Mouse (Mus musculus): ENCODE measurements at regions not wholly inside any gene's neighbourhood (a gene's known extent, or its start where the extent isn't known, plus 50 kb on each side); places are given as distances from the start of the nearest gene placed in this dataset.

DNA sequence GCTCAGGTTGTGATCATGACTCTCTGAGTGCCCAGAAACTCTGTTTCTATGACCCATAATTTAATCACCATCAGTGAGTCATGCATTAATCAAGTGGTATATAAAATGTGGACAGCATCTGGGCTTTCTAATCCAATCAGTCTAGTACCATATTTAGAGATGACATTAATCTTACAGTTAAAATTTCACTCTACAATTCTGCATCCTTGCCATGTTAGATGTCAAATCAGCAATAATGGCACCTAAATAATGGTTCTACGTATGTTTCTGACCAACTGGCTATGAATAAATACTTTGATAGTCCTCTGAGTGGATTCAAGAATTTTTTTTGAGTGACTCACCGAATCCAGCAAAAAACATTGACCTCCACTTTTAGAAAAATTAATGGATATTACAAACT, 383.0 kb upstream of the Gm12666 start:
- DNase-seq (ENCODE audit: low spot score in 2 of 2) = no peak

DNA sequence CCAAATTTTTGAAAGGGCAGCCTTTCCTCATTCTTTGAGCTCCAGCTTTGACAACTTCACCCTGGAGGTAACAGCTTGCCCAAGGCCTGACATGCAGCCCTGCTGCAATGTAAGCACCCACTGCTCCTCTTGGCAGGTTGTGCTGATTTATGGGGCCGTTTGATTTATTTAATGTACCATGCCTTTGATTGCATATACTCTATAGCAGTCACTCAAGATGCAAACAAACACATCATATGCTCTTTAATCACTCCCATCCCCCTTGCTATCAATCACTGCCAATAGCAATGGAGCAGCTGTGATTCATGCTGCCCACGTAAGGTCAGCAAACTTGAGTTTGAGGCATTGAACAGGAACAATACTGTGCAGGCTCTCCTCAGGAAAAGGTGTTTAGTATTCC, 373.8 kb upstream of the Gm12666 start:
- no peak for DNase-seq (ENCODE audit: low spot score in 2 of 2)

DNA sequence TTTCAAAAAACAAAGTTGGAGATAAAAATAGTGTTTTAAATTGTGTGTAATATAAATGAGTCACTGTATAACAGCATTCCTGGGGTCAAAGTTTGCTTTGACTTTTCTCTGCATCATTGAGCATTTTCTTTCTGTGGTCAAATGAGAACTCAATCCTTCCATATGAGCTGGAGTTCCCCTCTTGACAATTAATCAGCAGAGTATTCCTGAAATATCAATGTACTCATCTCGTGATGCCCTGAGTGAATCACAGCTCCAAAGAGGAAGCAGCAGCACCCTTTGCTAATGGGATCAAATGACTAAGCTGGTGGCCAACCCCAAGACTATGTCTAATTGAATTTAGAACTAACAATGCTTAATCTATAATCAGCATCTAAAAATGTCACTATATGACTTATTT, 363.6 kb upstream of the Gm12666 start:
- DNase-seq (ENCODE audit: low spot score in 2 of 2) = no peak

DNA sequence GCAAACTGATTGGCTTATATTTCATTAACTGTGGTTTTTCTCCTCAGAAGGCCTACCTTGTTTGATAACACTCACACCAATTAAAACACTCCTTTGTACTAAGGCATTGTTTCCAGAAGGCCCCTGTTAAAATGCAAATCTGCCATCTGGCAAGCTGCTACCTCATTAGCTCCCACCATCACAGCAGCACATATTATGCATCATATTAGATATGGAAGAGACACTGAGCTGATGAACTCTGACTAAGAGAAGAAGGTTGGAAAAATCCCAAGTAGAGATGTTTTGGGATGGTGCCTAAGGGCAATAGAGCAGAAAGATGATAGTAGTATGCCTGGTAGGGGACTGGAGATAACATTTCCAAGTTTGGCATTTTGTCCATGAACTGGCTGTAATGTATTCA, 350.5 kb upstream of the Gm12666 start:
- peak in 1 of 2 experiments; percentile 15 for DNase-seq (ENCODE audit: low spot score in 2 of 2)

DNA sequence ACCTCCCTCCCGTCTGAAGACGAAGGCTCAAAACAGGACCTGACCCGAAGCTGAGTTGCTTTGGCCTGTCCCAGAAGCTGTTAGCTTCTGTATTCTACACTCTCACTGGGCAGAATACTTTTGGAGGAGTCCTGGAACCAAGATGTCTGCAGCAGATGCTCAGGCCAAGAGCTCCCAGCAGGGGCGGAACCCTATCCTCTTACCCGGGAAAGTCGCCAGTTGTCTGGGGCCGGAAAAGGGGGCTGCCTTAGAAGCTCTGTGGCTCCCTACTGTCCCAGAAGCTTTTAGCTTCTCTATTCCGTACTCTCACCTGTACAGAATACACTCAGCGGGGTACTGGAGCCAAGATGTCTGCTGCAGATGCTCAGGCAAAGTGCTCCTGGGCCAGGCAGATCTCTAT, 346.7 kb upstream of the Gm12666 start:
- peak in 1 of 2 experiments; percentile 35 for DNase-seq (ENCODE audit: low spot score in 2 of 2)

DNA sequence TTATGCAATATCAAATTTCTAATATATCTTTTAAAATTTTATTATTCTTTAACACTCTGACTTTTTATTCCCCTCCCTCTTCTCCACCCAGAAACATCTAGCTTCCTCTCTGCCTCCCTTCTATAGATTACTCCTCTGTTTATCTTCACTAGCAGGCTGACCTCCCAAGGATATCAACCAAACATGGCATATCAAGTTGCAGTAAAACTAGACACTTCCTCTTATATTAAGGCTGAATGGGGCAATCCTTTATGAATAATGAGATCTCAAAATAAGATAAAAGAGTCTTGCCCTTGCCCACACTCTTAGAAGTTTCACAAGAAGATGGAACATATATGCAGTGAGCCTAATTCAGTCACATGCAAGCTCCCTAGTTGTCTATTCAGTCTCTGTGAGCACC, 310.5 kb upstream of the Gm12666 start:
- no peak for DNase-seq (ENCODE audit: low spot score in 2 of 2)

DNA sequence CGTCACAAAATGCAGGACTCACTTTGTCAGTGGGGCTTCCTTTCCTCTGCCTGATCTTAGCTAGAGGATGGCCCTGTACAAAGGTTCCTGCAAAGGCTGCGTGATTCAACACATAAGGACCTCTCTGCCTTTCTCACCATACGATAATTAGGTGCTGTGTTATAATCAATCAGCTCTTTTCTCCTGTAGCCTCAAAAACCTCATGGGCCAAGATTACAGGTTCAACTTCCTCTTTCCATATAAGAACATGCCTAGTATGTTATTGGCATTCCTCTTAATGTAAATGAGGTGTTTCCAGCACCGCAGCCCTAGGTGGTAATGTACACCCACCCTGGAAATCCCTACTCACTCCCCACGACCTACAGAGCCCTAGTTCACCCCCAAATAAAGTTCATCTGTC, 308.6 kb upstream of the Gm12666 start:
- no peak for DNase-seq (ENCODE audit: low spot score in 2 of 2)

DNA sequence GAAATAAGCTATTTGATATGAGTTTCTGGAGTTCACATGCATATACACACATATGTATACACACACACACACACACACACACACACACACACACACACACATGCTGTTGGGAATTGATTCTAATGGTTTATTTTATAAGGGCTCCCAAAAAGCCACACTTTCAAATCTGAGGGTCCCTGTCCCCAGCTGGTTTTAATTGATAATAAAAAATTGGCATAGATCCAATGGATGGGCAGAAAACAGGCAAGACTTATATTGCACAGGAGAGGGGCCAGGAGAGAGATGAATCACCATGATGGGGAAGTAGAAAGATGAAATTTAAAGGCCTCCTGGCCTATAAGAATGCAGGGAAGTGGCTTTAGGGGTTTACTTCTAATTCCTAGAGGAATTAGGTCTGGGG, 295.1 kb upstream of the Gm12666 start:
- DNase-seq (ENCODE audit: low spot score in 2 of 2) = no peak

DNA sequence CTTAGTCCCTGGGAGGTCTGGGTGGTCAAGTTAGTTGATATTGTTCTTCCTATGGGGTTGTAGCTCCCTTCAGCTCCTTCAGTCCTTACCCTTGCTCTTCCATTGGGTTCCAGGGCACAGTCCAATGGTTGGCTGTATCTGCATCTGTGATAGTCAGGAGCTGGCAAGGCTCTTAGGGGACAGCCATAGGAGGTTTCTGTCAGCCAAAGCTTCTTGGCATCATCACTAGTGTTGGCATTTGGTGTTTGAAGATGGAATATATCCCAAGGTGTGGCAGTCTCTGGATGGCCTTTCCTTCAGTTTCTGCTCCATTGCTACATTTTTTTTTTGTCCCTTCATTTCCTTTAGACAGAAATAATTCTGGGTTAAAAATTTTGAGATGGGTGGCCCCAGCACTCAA, 266.6 kb upstream of the Gm12666 start:
- no peak for DNase-seq (ENCODE audit: low spot score in 2 of 2)
